Mouse (Mus musculus) heart, embryonic 13.5 days (tissue): ENCODE results near the gene Prrg2. TPM values are rescaled to one million over a fixed set of nuclear protein-coding genes. Genes with fewer than 3 reads are reported as not detected.
"Not testable (repeated sequence)": the region's sequence is repeated elsewhere in the genome, so short reads cannot be mapped to it uniquely, and the experiment has no call there.

Experiments used
- ATAC-seq: fragments of 200-750 bp; cut with Nextera tagmentation; 2 replicates; pipeline ENCODE4 v1.8.0; 2017; ENCODE audit warnings: moderate TSS enrichment; ENCODE audit not compliant: insufficient number of reproducible peaks, low FRiP score, low TSS enrichment; ENCODE audit errors: extremely low read depth
- H3K27ac ChIP-seq: fragments of 300-500 bp; sonication (generic); replicated peaks from 2 replicates; pipeline ENCODE4 v1.5.1; 2015; ENCODE audit warnings: moderate library complexity, mild to moderate bottlenecking, inconsistent platforms
- H3K27me3 ChIP-seq: fragments of 300-500 bp; sonication (generic); replicated peaks from 2 replicates; pipeline ENCODE4 v1.6.1; 2015; ENCODE audit warnings: mild to moderate bottlenecking, inconsistent platforms
- H3K36me3 ChIP-seq: fragments of 300-500 bp; sonication (generic); 2 replicates; pipeline ENCODE4 v1.6.1; 2015; ENCODE audit warnings: mild to moderate bottlenecking, inconsistent platforms
- H3K4me1 ChIP-seq: fragments of 300-500 bp; sonication (generic); 2 replicates; pipeline ENCODE4 v1.6.1; 2015; ENCODE audit warnings: inconsistent platforms
- H3K4me2 ChIP-seq: fragments of 300-500 bp; sonication (generic); 2 replicates; pipeline ENCODE4 v1.6.1; 2015; ENCODE audit warnings: inconsistent platforms, mild to moderate bottlenecking, moderate library complexity
- H3K4me3 ChIP-seq: fragments of 300-500 bp; sonication (generic); 2 replicates; pipeline ENCODE4 v1.5.1; 2015; ENCODE audit warnings: moderate library complexity, mild to moderate bottlenecking, inconsistent platforms
- H3K9ac ChIP-seq: fragments of 300-500 bp; sonication (generic); 2 replicates; pipeline ENCODE4 v1.6.1; 2015; ENCODE audit warnings: inconsistent platforms, mild to moderate bottlenecking, moderate library complexity
- H3K9me3 ChIP-seq: fragments of 300-500 bp; sonication (generic); 2 replicates; pipeline ENCODE4 v1.6.1; 2016; ENCODE audit warnings: inconsistent platforms
- WGBS: fragments of 180-500 bp; shearing (Covaris S2); methylation state at CpG from one replicate; pipeline ENCODE4 v1.1.7; 2015; ENCODE audit warnings: mixed read lengths; 5-methylcytosine and 5-hydroxymethylcytosine counted together
- polyA plus RNA-seq: library from polyadenylated mRNA; unstranded; fragments of >200 nt; fragmentation: Nextera tagmentation; extraction: Ambion mirVana; gene quantifications from 2 replicates; pipeline ENCODE4 v1.2.1, GENCODE M21; 2015

The Prrg2 gene
- polyA plus RNA-seq, 1 experiment from 2014 or later: 12.5 TPM

DNA sequence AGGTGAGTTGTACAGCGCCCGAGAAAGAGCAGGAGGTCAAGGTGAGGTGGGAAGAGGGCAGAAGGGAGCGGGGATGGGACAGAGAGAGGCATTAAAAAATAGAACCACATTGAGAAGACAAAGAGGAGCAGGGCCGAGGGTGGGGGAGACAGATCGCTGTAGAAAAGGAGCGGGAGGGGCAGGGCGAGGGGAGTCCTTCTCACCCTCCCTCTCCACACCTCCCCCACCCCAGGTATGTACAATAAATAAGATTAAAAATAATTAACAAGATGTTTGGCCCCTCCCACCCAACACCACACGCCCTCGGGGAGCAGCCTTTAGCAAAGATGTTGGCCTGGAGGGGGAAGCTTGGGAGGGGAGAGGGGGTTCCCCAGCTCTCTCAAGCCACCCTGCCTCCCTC is 34.7 kb downstream of the Prrg2 start:
- Histone ChIP-seq H3K4me2 (no peak overlapping the region), H3K27me3 (no peaks in the 10 kb centered on the region), H3K4me3 (no peak overlapping the region), H3K9me3 (no peaks in the 10 kb centered on the region), H3K36me3 (peaks cover 65% of the 10 kb centered on the region), H3K27ac (no peak overlapping the region), H3K4me1 (no peaks in the 10 kb centered on the region), H3K9ac (no peak overlapping the region)
- WGBS: 93% methylated on average over 9 of the region's 9 CpGs
- ATAC-seq: no peak

DNA sequence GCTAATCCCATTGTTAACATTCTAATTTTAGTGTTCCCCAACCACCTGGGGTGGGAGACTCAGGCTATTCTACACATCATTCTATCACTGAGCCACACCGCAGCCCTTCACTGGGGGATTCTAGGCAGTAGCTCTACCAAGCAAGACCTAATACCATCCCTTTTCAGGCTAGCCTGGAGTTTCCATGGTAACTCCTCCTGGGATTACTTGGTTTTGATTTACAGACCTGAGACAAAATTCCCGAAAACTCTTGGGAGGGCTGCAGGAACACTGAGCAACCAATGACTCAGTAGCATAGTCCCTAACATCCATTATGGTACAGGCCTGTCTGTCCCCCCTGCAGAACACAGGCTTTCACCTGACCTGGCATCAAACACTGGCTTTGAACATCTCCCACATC is 36.2 kb downstream of the Prrg2 start:
- 76% methylated on average over 2 of the region's 2 CpGs for WGBS
- H3K36me3 ChIP-seq: peaks cover 53% of the 10 kb centered on the region
- H3K9me3 ChIP-seq: no peaks in the 10 kb centered on the region
- H3K27me3 ChIP-seq: no peaks in the 10 kb centered on the region
- no peaks in the 10 kb centered on the region for H3K4me1 ChIP-seq
- H3K4me2 ChIP-seq: no peak overlapping the region
- ATAC-seq: no peak
- no peak overlapping the region for H3K9ac ChIP-seq
- H3K4me3 ChIP-seq: no peak overlapping the region
- no peak overlapping the region for H3K27ac ChIP-seq

DNA sequence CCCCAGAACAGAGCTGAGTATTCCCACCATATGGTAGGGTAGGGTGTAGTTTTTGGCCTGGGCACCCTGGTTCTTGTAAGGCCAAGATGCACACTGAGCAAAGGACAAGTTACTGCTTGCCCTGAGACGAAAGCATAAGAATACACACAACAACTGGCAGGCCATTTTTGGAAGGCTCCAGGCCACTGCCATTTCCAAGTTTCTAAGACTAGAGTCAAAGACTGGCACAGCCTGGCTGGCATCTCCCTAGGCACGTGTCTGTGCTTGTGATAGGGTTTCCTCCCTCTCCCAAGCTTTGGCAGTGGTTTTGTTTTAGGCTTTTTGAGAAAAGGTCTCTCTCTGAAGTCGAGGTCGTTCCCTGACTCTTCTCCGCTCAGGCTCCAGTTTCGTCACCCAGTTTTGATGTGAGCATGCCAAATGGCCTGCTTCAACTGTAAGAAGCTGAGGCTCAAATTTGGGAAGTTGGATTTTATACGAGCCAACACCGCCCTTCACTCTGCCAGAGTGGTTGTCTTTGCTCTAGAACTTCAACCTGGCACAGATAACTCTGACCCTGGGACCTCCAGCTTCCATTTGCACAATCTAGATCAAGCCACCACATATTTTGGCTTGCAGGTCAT is 36.8 kb downstream of the Prrg2 start:
- Histone ChIP-seq H3K27ac (no peak overlapping the region), H3K27me3 (no peaks in the 10 kb centered on the region), H3K4me1 (no peaks in the 10 kb centered on the region), H3K9me3 (no peaks in the 10 kb centered on the region), H3K9ac (no peak overlapping the region), H3K4me2 (no peak overlapping the region), H3K4me3 (no peak overlapping the region), H3K36me3 (peaks cover 53% of the 10 kb centered on the region)
- WGBS: 75% methylated on average over 8 of the region's 8 CpGs
- ATAC-seq: no peak

DNA sequence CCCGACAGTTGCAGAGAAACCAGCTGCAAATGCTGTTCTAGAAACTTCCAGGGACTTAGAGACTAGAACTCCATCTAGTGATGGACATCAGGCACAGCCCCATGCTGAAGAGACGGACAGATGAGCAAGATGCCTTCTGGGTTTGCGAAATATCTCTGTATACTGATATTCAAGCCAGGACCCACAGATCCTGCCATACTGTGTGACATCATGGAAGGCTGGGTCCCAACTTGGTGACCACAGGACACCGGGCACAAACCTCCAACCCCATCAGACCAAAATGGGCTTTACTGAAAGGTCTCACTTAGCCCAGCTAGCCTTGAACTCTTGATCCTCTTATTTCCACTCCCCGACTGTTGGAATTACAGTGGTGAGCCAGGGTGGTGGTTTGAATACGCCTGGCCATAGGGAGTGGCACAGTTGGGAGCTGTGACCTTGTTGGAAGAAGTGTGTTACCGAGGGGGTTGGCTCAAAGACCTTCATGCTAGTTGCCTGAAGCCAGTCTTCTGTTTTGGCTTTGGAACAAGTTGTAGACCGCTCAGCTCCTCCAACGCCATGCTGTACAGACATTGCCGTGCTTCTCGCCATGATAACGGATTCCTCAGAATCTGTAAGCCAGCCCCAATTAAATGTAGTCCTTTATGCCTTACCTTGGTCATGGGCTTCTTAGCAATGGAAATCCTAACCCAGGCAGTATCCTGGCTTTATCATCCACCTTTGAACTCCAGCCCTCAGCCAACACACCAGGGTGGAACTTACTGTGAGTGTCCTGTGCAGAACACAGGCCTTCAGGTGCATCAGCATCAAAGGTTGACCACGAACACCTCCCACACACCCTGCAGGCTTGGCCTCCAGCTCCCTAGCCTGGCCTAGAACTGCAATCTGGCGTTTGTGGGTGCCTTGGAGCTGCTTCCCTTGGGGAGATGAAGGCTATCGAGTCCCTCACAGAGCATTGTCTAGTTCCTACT is 37.9 kb downstream of the Prrg2 start:
- Histone ChIP-seq H3K27ac (no peak overlapping the region), H3K9ac (no peak overlapping the region), H3K9me3 (no peaks in the 10 kb centered on the region), H3K4me1 (peaks cover 6% of the 10 kb centered on the region; the same call in 1 of the 2 replicates), H3K4me3 (no peak overlapping the region), H3K36me3 (peaks cover 44% of the 10 kb centered on the region), H3K4me2 (no peak overlapping the region), H3K27me3 (no peaks in the 10 kb centered on the region)
- no peak for ATAC-seq
- 79% methylated on average over 15 of the region's 15 CpGs for WGBS

DNA sequence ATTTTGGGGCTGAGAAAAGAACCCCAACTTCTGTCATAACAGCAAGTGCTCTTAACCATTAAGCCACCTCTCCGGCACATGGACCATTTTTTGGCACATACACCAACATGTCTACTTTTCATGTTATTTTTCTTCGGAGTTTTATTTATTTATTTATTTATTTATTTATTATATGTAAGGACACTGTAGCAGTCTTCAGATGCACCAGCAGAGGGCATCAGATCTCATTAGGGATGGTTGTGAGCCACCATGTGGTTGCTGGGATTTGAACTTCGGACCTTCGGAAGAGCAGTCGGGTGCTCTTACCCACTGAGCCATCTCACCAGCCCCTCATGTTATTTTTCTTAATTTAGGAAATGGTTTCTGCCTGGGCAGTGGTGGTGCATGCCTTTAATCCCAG is 38.8 kb downstream of the Prrg2 start:
- 73% methylated on average over 5 of the region's 5 CpGs for WGBS
- not testable (repeated sequence) for H3K4me3 ChIP-seq, ATAC-seq

DNA sequence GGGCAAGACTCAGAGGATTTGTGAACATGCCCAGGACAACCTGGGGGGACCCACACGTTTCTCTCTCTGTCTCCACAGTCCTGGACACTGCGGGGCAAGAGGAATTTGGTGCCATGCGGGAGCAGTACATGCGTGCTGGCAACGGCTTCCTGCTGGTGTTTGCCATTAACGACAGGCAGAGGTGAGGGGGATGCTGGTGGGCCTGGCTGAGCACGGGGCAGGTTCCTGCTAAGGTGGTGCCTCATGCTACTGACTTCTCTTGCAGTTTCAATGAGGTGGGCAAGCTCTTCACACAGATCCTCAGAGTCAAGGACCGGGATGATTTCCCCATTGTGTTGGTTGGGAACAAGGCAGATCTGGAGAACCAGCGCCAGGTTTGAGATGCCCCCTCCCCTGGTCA is 42.3 kb downstream of the Prrg2 start:
- Histone ChIP-seq H3K27me3 (no peaks in the 10 kb centered on the region), H3K4me3 (no peak overlapping the region), H3K4me2 (no peak overlapping the region), H3K36me3 (peaks cover 12% of the 10 kb centered on the region), H3K9ac (peak overlapping the region; percentile 91; the same call in 1 of the 2 replicates), H3K27ac (no peak overlapping the region), H3K9me3 (no peaks in the 10 kb centered on the region), H3K4me1 (peaks cover 21% of the 10 kb centered on the region)
- ATAC-seq: no peak
- 73% methylated on average over 9 of the region's 9 CpGs for WGBS

More for the DNA sequence above, 38.8 kb downstream of the Prrg2 start:
- not testable (repeated sequence) for H3K27me3 ChIP-seq, H3K4me2 ChIP-seq, H3K9ac ChIP-seq, H3K27ac ChIP-seq, H3K9me3 ChIP-seq
- Histone ChIP-seq H3K4me1 (peaks cover 14% of the 10 kb centered on the region), H3K36me3 (peaks cover 36% of the 10 kb centered on the region)

DNA sequence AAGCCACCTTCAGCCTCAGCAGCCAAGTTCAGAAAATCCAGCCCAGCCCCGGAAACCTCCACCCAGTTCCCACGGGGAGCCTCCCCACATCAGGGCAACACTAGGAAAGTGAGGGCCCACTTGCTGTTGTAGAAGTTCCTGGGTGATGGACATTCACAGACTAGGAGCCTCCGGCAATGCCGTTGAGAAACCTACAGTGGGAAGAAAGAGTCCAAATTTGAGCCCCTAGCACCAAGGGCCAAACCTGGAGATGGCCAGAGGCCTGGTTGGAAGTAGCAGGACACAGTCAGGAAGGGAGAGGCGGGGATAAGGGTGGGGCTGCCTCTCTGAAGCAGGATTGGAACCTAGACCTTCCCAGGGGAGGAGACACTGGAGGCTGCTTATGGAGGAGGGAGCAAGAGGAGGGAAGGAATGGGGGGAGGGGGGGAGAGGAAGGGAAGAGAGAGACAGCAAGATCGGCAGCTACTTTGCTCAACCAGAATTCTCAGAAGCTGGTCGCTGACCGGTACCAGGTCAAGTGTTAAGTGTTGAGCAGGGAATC is 43.4 kb downstream of the Prrg2 start:
- Histone ChIP-seq H3K27ac (peak overlapping the region; percentile 100), H3K27me3 (no peaks in the 10 kb centered on the region), H3K4me1 (peaks cover 33% of the 10 kb centered on the region), H3K4me3 (peak overlapping the region; percentile 99), H3K9me3 (no peaks in the 10 kb centered on the region), H3K9ac (peak overlapping the region; percentile 91), H3K4me2 (peak overlapping the region; percentile 86), H3K36me3 (peaks cover 12% of the 10 kb centered on the region)
- ATAC-seq: no peak
- 18% methylated on average over 8 of the region's 8 CpGs for WGBS

DNA sequence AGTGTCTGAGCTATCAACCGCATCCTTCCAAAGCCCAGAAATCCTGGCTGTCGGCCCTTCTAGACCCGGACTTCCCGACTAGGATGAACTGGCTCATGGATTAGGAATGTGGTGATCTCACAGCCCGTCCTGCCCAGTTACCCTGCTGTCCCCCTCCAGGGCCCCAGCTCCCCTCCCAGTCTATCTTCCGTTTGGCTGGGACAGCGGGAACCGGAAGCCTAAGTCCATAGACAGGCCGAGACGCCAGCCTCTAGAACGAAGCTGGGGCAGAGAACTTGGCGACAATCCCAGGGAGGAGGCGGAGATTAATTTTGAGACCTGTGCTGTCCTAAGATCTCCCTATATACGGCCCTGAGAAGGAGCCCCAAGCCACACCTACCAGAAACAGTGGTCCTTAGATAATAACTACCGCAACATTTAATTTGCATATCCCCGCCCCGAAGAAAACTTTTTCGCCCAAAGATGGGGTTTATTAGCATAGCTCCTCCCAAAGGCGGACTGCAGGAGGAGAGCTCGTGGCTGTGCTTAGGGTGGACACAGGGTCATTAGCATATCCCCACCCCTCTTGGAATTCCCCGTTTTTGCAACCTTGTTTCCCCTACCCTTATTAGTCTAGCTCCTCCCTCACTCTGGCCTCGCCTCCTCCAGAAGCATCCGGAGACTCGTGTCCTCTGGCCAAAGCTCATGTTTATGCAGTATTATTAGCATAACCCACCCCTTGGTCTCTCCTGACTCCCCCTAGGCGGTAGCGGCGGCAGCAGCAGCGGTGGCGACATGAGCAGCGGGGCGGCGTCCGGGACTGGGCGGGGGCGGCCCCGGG is 45.0 kb downstream of the Prrg2 start, which contains the start of gene Rras:
Gene Rras (plus strand): TSS at position 720 of the 820 bp plus-strand sequence.
- under 1% methylated on average over 36 of the region's 36 CpGs for WGBS
- Histone ChIP-seq H3K4me3 (peak within 1 kb of the TSS; percentile 99), H3K9ac (peak within 1 kb of the TSS; percentile 91), H3K27ac (peak within 1 kb of the TSS; percentile 100), H3K4me1 (peaks cover 43% of the 10 kb centered on the region), H3K36me3 (peaks cover 28% of the 10 kb centered on the region), H3K27me3 (no peaks in the 10 kb centered on the region), H3K9me3 (no peaks in the 10 kb centered on the region), H3K4me2 (peak within 1 kb of the TSS; percentile 86)
- ATAC-seq: peak; percentile 84

DNA sequence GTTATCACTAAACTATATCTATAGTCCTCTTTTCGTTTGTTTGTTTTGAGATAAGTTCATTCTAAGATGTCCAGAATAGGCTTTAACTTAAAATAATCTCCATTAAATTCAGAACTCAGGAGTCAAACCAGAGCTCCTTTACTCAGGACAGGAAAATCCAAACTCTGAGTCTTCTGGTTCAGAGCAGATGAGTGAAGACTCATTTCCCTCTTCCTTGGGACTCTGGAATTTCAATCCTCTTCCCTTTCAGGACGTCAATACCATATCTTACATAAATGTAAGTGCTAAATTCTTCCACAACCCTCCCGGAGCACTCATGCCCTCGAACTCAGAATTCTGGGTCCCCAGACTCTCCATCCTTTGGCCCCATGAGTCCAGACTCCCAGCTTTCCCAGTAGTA is 45.7 kb downstream of the Prrg2 start:
- ATAC-seq: no peak
- H3K9ac ChIP-seq: peak overlapping the region; percentile 85
- H3K27ac ChIP-seq: peak overlapping the region; percentile 100
- peaks cover 43% of the 10 kb centered on the region for H3K4me1 ChIP-seq
- H3K36me3 ChIP-seq: peaks cover 35% of the 10 kb centered on the region
- peak overlapping the region; percentile 86 for H3K4me2 ChIP-seq
- WGBS: under 1% methylated on average over 4 of the region's 4 CpGs
- H3K27me3 ChIP-seq: no peaks in the 10 kb centered on the region
- H3K9me3 ChIP-seq: no peaks in the 10 kb centered on the region
- H3K4me3 ChIP-seq: peak overlapping the region; percentile 99

DNA sequence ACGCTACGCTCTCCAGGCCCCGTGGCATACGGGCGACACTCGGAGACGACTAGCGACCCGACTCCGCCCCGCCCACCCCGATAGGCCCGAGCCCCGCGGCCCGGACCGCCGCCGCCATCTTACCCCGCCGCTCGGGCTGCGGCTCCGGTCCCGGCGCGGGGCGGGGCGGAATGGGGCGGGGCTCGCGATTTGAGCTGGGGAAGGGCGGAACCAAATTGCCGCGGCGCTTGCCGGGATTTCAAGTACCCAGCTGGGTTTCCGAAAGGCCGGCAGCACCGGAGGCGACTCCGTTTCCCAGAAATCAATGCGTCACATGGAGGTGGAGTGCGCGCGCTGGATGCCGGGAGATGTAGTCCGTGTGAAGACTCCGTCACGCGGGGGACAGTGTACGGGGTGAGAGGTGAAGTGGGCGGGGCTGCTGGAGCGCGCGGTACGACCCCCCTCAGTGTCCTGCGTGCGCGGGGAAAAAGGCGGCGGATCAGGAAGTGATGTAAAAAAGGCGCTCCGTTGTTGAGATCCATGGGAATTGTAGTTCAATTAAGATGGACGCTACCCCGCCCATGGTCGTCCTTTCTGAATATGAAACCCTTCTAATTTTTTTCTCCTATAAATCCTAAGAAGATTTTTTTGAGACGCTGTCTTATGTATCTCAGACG is 46.4 kb downstream of the Prrg2 start, which contains the start of gene Scaf1:
Gene Scaf1 (minus strand): TSS at position 407 of the 656 bp plus-strand sequence.
- under 1% methylated on average over 69 of the region's 69 CpGs for WGBS
- H3K4me2 ChIP-seq: peak within 1 kb of the TSS; percentile 86
- peak within 1 kb of the TSS; percentile 99 for H3K4me3 ChIP-seq
- H3K27ac ChIP-seq: peak within 1 kb of the TSS; percentile 100
- H3K4me1 ChIP-seq: peaks cover 43% of the 10 kb centered on the region
- no peaks in the 10 kb centered on the region for H3K9me3 ChIP-seq
- peak; percentile 88 for ATAC-seq
- peaks cover 37% of the 10 kb centered on the region for H3K36me3 ChIP-seq
- peak within 1 kb of the TSS; percentile 99 for H3K9ac ChIP-seq
- H3K27me3 ChIP-seq: no peaks in the 10 kb centered on the region
